Mouse (Mus musculus) c-Kit-positive CD71-positive TER-119-negative erythroid progenitor cells, embryonic 14.5 days (primary cell): ENCODE data around the gene Lgr4.

Experiments
- DNase-seq: peaks from one replicate; pipeline ENCODE4 v3.0.0-alpha.2; 2013; ENCODE audit warnings: low read depth

Gene Lgr4

GRCm38 (mm10) chr2:109983435-109983834 is 66.0 kb downstream of the Lgr4 start:
- no peak for DNase-seq

- DNase-seq = no peak
Observed at GRCm38 (mm10) chr2:109984930-109985329, 67.5 kb downstream of the Lgr4 start.

- DNase-seq = no peak
Observed at GRCm38 (mm10) chr2:109985560-109985959, 68.1 kb downstream of the Lgr4 start.

- no peak for DNase-seq
Observed at GRCm38 (mm10) chr2:109986036-109986785, 68.8 kb downstream of the Lgr4 start.

GRCm38 (mm10) chr2:109987946-109988345 is 70.5 kb downstream of the Lgr4 start:
- no peak for DNase-seq

GRCm38 (mm10) chr2:109989196-109989595 is 71.7 kb downstream of the Lgr4 start:
- no peak for DNase-seq

- no peak for DNase-seq
Observed at GRCm38 (mm10) chr2:109989679-109990473, 72.4 kb downstream of the Lgr4 start.

GRCm38 (mm10) chr2:109991754-109992153 is 74.3 kb downstream of the Lgr4 start:
- DNase-seq = no peak

GRCm38 (mm10) chr2:109992448-109993073 is 75.1 kb downstream of the Lgr4 start:
- no peak for DNase-seq

GRCm38 (mm10) chr2:109993404-109993803 is 76.0 kb downstream of the Lgr4 start:
- no peak for DNase-seq

- peak; percentile 34 for DNase-seq
Observed at GRCm38 (mm10) chr2:109995061-109995460, 77.6 kb downstream of the Lgr4 start.

GRCm38 (mm10) chr2:109996411-109996810 is 79.0 kb downstream of the Lgr4 start:
- DNase-seq = no peak

- DNase-seq = no peak
Observed at GRCm38 (mm10) chr2:110004668-110005067, 87.2 kb downstream of the Lgr4 start.

- DNase-seq = no peak
Observed at GRCm38 (mm10) chr2:110005164-110005563, 87.7 kb downstream of the Lgr4 start.

- DNase-seq = no peak
Observed at GRCm38 (mm10) chr2:110005596-110006239, 88.3 kb downstream of the Lgr4 start.

- peak; percentile 68 for DNase-seq
Observed at GRCm38 (mm10) chr2:110007423-110008267, 90.2 kb downstream of the Lgr4 start.

GRCm38 (mm10) chr2:110009449-110009848 is 92.0 kb downstream of the Lgr4 start:
- DNase-seq = no peak

- no peak for DNase-seq
Observed at GRCm38 (mm10) chr2:110012184-110012725, 94.8 kb downstream of the Lgr4 start.

- DNase-seq = no peak
Observed at GRCm38 (mm10) chr2:110017087-110017486, 99.6 kb downstream of the Lgr4 start.

- peak; percentile 86 for DNase-seq
Observed at GRCm38 (mm10) chr2:110017616-110018505, 100.4 kb downstream of the Lgr4 start, which contains the start of gene Ccdc34. Ccdc34 (plus strand) TSS chr2:110017817.
